In the genomic region with DNA sequence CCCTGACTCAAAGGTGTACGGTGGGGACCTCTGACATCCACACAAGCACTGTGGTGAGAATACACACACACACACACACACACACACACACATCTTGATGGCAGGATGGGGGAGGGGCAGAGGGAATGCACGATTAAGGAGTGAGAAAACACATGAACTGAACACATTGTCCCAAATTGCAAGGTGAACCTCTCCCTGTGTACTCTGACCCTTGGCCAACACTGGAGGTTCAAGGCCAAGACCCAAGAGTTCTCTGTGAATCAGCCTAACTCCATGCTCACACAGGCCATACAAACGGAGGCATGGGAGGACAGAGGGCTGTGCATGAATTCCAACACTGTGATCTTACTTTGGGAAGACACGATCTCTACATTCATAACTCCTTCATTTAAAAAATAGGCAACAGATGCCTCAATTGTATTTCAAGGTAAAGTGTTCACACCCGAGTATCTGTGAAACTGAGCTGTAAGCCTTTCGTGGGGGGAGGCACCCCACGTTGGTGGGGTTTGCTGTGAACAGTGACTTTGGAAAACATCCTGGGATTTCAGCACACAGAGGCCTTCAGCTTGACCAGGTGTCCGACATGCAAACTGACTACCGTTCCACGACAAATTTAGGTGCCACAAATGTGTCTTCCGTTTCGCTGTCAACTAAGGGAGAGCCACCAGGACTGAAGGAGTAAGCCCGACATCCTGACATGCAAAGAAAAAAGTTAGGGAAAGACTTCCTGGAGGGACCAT, we compare ENCODE assay signal across 20 mouse cellular contexts.
"Had no signal": no experiment of that assay in that cellular context is flagged by ENCODE, and none has a peak within 500 bp of the region (broad histone marks: within the 10 kb centered on the region; RNA-seq: fewer than 3 reads in every experiment).

No protein-coding gene starts in this region.

- DNase-seq: kidney, adult 18-20 months; kidney, postnatal 4 days; layer of hippocampus, postnatal 36 days; liver; liver, embryonic 13.5 days; lung, embryonic 14.5 days; retina, postnatal 1 day; right cerebral cortex, postnatal 25 days; spleen, adult 18-20 months; thymus, postnatal 25 days had no signal

- H3K27ac ChIP-seq: kidney, postnatal 0 days; limb, embryonic 10.5 days; limb, embryonic 13.5 days; liver, embryonic 13.5 days; macrophage; midbrain, embryonic 13.5 days; neural tube, embryonic 13.5 days; stomach, embryonic 15.5 days had no signal

- ATAC-seq: lung, postnatal 0 days; midbrain, embryonic 13.5 days; midbrain, embryonic 16.5 days had no signal

- H3K4me3 ChIP-seq: limb, embryonic 10.5 days; limb, embryonic 13.5 days; liver, embryonic 13.5 days; midbrain, embryonic 13.5 days; myocyte; neural tube, embryonic 13.5 days; stomach, embryonic 15.5 days had no signal

- H3K9me3 ChIP-seq: limb, embryonic 10.5 days; limb, embryonic 13.5 days; liver, embryonic 13.5 days; midbrain, embryonic 13.5 days; neural tube, embryonic 13.5 days; stomach, embryonic 15.5 days had no signal

- H3K36me3 ChIP-seq: limb, embryonic 10.5 days; limb, embryonic 13.5 days; liver, embryonic 13.5 days; midbrain, embryonic 13.5 days; neural tube, embryonic 13.5 days; stomach, embryonic 15.5 days had no signal
